Mouse (Mus musculus) bone marrow macrophage, adult 2 months (primary cell): ENCODE data around the gene Kcnip1.

Experiments
- CTCF ChIP-seq: IDR thresholded peaks from 2 replicates; pipeline ENCODE4 v1.5.1; 2012; ENCODE audit warnings: low read depth, mild to moderate bottlenecking, low read length, moderate library complexity
- POLR2A ChIP-seq: IDR thresholded peaks from 2 replicates; pipeline ENCODE4 v1.6.1; 2012; ENCODE audit warnings: mild to moderate bottlenecking, low read depth, low read length, borderline replicate concordance

DNA sequence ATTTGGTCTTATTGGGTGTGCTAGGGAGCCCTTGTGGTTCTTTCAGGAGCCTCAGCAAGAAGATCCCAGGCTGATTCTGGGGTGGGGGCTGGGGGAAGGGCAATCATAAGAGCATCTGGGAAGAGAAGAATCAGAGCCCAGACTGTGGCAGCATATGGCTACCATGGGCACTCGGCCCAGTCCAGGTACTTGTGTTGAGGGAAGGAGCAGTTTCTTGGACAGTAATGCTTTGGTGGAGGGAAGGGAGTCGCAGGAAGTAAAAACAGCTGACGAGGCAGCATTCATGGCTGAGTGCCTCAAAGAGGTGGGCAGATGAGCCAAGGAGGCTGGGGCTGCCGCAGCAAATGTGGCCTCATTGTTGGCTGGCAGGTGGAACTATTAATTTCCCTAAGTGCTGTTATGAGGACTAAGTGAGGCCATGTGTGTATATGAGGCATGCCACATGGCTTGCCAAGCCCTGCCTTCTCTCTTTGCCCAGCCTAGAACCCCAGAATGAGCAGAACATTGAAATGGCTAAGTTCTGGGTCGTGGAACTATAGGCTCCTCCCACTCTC, 245.5 kb downstream of the Kcnip1 start:
- TF ChIP-seq CTCF (no peak), POLR2A (no peak)
